Mouse (Mus musculus) cerebellum, adult 2 months (tissue): ENCODE measurements at regions not wholly inside any gene's neighbourhood (a gene's known extent, or its start where the extent isn't known, plus 50 kb on each side); places are given as distances from the start of the nearest gene placed in this dataset.

Experiments
- CTCF ChIP-seq: fragments of 200-500 bp; IDR thresholded peaks from 2 replicates; pipeline ENCODE4 v1.5.1; 2011; ENCODE audit warnings: low read depth, mild to moderate bottlenecking, control low read depth, low read length, moderate library complexity, borderline replicate concordance; ENCODE audit not compliant: insufficient read depth
- POLR2A ChIP-seq: fragments of 200-500 bp; IDR thresholded peaks from 2 replicates; pipeline ENCODE4 v1.6.1; 2011; ENCODE audit warnings: low read length, control low read depth, borderline replicate concordance; ENCODE audit not compliant: insufficient read depth

- TF ChIP-seq CTCF, result no peak
- TF ChIP-seq POLR2A, result no peak
Observed at GRCm38 (mm10) chr16:5713476-5713875, 171.7 kb upstream of the Rbfox1 start.
